Mouse (Mus musculus): ENCODE results near the gene Wdr89. TPM values are rescaled to one million over a fixed set of nuclear protein-coding genes. Genes with fewer than 3 reads are reported as not detected.
A peak's percentile ranks its signal among the peaks of the same experiment; 100 is the strongest.
"Not testable (repeated sequence)": the region's sequence is repeated elsewhere in the genome, so short reads cannot be mapped to it uniquely, and the experiment has no call there.

The Wdr89 gene
- 1.2 and 1.8 TPM in 2 replicates for polyA plus RNA-seq (2012)

- Histone ChIP-seq H3K36me3 (ENCODE audit: control insufficient read depth) (peaks cover 11% of the 10 kb centered on the region), H3K4me3 (replicated peaks) (peak within 1 kb of the TSS; percentile 70), H3K9me3 (ENCODE audit: control insufficient read depth, low read length) (no peaks in the 10 kb centered on the region), H3K27me3 (ENCODE audit: control insufficient read depth) (no peaks in the 10 kb centered on the region), H3K4me1 (ENCODE audit: control insufficient read depth) (peaks cover 39% of the 10 kb centered on the region)
- no peak for TF ChIP-seq TAL1 (IDR thresholded peaks at IDR 0.05; ENCODE audit: low read length)
- TF ChIP-seq GATA1 (IDR thresholded peaks at IDR 0.05; ENCODE audit: low read length) = no peak
These were observed at the start of gene Wdr89 for GRCm38 (mm10) chr12:75669258-75670106. Wdr89 (minus strand) TSS chr12:75669537.

DNA sequence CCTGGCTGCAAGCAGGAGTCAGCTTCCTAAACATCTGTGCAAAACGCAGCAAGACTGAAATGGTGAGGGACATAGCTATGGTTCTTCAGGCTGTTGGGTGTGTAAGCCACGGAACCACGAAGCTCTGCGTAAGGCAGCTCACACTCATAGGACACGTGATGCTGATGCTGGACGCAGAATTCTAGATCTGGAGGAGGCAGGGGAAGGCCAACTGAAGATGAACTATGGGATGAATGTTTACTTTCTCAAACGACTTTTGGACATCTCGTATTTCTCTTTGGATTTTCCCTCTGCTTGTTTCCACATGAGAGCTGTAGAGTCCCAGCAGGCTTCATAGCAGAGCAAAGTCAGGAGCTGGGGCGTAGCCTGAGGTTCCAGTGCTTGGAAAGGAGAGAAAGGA is 44.3 kb upstream of the Wdr89 start:
- H3K27me3 ChIP-seq (ENCODE audit: control insufficient read depth) = no peaks in the 10 kb centered on the region
- no peaks in the 10 kb centered on the region for H3K9me3 ChIP-seq (ENCODE audit: control insufficient read depth, low read length)
- no peak overlapping the region for H3K4me3 ChIP-seq (replicated peaks)
- peaks cover 25% of the 10 kb centered on the region for H3K36me3 ChIP-seq (ENCODE audit: control insufficient read depth)
- H3K4me1 ChIP-seq (ENCODE audit: control insufficient read depth) = peaks cover 4% of the 10 kb centered on the region
- TF ChIP-seq TAL1 (IDR thresholded peaks at IDR 0.05; ENCODE audit: low read length) (no peak), GATA1 (IDR thresholded peaks at IDR 0.05; ENCODE audit: low read length) (no peak)

- peaks cover 25% of the 10 kb centered on the region for H3K36me3 ChIP-seq (ENCODE audit: control insufficient read depth)
These were observed 43.6 kb upstream of the Wdr89 start for GRCm38 (mm10) chr12:75712905-75713304.

DNA sequence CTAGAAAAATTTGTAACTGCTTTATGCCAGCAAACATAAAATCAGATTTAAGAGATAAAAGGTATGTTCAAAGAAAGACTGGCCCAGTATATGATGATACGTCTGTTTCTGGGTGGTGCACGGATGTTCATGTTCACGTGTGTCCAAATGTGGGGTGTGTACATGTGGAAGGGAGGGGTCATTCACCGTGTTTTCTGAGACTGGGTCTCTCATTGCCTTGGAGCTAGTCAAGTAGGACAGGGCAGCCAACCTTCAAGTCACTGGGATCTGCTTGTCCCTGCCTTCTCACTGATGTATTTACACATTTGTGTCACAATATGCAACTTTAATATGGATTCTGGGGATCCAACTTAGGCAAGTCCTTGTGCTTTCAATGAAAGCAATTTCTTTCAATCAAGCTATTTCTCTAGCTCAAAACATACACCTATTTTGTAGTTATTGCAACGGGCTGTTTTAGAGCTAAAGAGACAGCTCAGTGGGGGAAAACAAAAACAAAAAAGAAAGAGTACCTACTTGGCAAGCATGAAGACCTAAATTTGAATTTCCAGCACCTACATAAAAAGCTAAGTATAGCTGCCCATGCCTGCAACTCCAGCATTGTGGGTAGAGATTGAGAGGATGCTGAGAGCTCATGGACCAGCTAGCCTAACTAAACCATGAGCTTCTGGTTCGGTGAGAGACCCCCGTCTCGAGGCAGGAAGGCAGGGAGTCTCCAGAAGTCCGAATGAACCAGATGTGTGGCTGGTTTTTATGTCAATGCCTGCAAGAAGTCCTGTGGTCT is 41.4 kb upstream of the Wdr89 start:
- Histone ChIP-seq H3K4me1 (ENCODE audit: control insufficient read depth) (peaks cover 4% of the 10 kb centered on the region), H3K4me3 (replicated peaks) (no peak overlapping the region), H3K27me3 (ENCODE audit: control insufficient read depth) (no peaks in the 10 kb centered on the region), H3K36me3 (ENCODE audit: control insufficient read depth) (peaks cover 16% of the 10 kb centered on the region), H3K9me3 (ENCODE audit: control insufficient read depth, low read length) (no peaks in the 10 kb centered on the region)
- TF ChIP-seq GATA1 (IDR thresholded peaks at IDR 0.05; ENCODE audit: low read length) (no peak), TAL1 (IDR thresholded peaks at IDR 0.05; ENCODE audit: low read length) (no peak)

More at GRCm38 (mm10) chr12:75712905-75713304, 43.6 kb upstream of the Wdr89 start:
- not testable (repeated sequence) for H3K9me3 ChIP-seq (ENCODE audit: control insufficient read depth, low read length); H3K4me3 ChIP-seq (replicated peaks); H3K27me3 ChIP-seq (ENCODE audit: control insufficient read depth); H3K4me1 ChIP-seq (ENCODE audit: control insufficient read depth)

GRCm38 (mm10) chr12:75709506-75709905 is 40.2 kb upstream of the Wdr89 start:
- Histone ChIP-seq H3K36me3 (ENCODE audit: control insufficient read depth) (peaks cover 9% of the 10 kb centered on the region), H3K4me3 (replicated peaks) (no peak overlapping the region), H3K27me3 (ENCODE audit: control insufficient read depth) (no peaks in the 10 kb centered on the region), H3K9me3 (ENCODE audit: control insufficient read depth, low read length) (no peaks in the 10 kb centered on the region), H3K4me1 (ENCODE audit: control insufficient read depth) (peaks cover 4% of the 10 kb centered on the region)
- TF ChIP-seq GATA1 (IDR thresholded peaks at IDR 0.05; ENCODE audit: low read length) (no peak), TAL1 (IDR thresholded peaks at IDR 0.05; ENCODE audit: low read length) (no peak)

DNA sequence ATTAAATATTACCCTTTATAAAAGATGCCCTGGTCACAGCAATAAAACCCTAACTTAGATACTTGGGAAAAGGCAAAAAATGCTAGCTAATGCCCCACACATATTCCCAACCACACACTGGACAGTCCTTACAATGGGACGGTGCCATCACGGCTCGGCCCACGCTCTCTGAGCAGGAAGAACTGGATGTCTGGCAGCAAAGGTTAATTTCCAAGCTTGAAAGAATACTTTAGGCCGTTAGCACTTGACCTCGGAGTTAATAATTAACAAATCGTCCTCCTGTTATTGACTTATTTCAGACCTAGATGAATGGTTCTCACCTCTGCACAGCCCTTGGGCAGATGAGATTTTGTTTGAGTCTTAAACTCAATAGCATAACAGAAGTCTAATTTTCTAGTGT is 37.3 kb upstream of the Wdr89 start:
- Histone ChIP-seq H3K9me3 (ENCODE audit: control insufficient read depth, low read length) (no peaks in the 10 kb centered on the region), H3K27me3 (ENCODE audit: control insufficient read depth) (no peaks in the 10 kb centered on the region), H3K4me1 (ENCODE audit: control insufficient read depth) (peaks cover 4% of the 10 kb centered on the region), H3K36me3 (ENCODE audit: control insufficient read depth) (no peaks in the 10 kb centered on the region), H3K4me3 (replicated peaks) (no peak overlapping the region)
- TF ChIP-seq TAL1 (IDR thresholded peaks at IDR 0.05; ENCODE audit: low read length) = no peak
- no peak for TF ChIP-seq GATA1 (IDR thresholded peaks at IDR 0.05; ENCODE audit: low read length)

DNA sequence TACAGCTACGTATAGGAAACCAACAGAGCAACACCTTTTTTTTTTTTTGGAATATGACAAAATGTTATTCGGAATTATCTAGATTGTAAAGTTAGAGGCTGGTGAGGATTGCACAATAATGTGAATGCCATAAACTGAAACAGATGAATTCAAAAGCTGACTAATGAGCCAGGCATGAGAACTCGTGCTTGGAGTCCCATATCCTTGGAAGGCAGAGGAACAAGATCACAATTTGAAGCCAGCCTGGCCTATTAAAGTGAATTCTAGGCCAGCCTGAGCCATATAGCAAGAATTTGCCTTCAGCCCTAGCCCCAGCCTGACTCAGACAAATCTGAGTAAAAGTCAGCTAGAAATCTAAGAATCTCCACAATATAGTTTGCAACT is 33.4 kb upstream of the Wdr89 start:
- 0 out of 2 replicates have a peak, but pooled peaks cover 1% of the 10 kb centered on the region for H3K4me1 ChIP-seq (ENCODE audit: control insufficient read depth)
- H3K4me3 ChIP-seq (replicated peaks) = no peak overlapping the region
- H3K9me3 ChIP-seq (ENCODE audit: control insufficient read depth, low read length) = peaks cover 7% of the 10 kb centered on the region
- TF ChIP-seq GATA1 (IDR thresholded peaks at IDR 0.05; ENCODE audit: low read length) = no peak
- TF ChIP-seq TAL1 (IDR thresholded peaks at IDR 0.05; ENCODE audit: low read length) = no peak
- no peaks in the 10 kb centered on the region for H3K27me3 ChIP-seq (ENCODE audit: control insufficient read depth)
- no peaks in the 10 kb centered on the region for H3K36me3 ChIP-seq (ENCODE audit: control insufficient read depth)

DNA sequence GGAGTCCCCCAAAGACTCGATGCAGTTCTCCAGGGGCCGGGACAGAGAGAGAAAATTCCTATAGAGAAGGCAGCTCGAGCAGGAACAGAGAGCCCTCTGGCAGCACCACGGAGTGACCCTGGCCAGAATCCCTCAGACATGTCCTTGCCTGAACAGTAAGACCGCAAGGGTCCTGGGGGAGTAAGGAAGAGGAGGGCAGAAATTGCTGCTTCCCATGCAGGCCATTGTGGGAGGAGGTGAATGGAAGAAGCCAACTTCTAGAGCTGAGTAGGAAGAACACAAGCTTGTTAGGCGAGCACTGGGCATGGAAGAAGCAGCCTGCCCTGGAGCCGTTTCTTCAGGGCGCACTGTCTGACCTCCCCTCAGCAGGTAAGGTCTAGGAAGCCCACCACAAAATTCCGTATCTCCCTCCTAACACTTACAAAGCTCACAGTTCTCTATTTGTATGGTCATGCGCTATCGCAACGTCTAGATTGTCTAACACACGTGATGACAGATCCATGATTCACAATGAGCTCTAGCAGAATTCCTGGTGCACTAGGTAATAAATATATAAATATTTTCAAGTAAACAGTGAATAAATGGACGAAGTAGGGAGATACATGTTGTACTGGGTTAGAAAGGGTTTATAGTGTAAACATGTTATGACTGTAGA is 32.9 kb upstream of the Wdr89 start:
- Histone ChIP-seq H3K27me3 (ENCODE audit: control insufficient read depth) (no peaks in the 10 kb centered on the region), H3K4me1 (ENCODE audit: control insufficient read depth) (0 out of 2 replicates have a peak, but pooled peaks cover 1% of the 10 kb centered on the region), H3K4me3 (replicated peaks) (no peak overlapping the region), H3K9me3 (ENCODE audit: control insufficient read depth, low read length) (peaks cover 7% of the 10 kb centered on the region), H3K36me3 (ENCODE audit: control insufficient read depth) (no peaks in the 10 kb centered on the region)
- TF ChIP-seq GATA1 (IDR thresholded peaks at IDR 0.05; ENCODE audit: low read length) = no peak
- TF ChIP-seq TAL1 (IDR thresholded peaks at IDR 0.05; ENCODE audit: low read length) = no peak
